Mouse (Mus musculus) adrenal gland (tissue): ENCODE data around the gene Lamb3.

Experiments
- intact Hi-C: fragments of 180-260 bp; cut with DNase I; formaldehyde crosslinking; loops from one replicate; pipeline ENCODE4 v1.15.1; 2025

Gene Lamb3

DNA sequence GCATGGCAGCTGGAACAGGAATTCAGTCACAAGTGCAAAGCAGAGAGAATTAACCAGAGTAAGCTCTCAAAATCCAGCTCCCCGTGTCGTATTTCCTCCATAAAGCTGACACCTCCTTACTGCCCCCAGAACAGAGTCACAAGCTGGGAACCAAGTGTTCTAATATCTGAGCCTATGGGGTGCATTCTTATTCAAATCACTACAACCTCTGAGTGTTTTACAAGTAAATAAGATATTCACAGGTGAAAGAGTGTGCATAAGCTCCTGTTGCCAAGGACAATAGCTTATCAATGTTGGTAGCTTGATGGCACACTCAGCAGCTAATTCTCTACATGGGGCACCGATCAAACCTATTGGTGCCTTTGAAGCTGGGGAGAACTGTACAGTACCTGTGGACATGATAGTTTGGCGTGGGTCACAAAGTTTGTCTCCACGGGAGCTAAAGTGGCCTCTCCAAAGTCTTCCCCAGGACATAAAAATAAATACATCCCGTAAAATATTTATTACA, 166.5 kb downstream of the Lamb3 start:
- intact Hi-C loops, result no loop called here

DNA sequence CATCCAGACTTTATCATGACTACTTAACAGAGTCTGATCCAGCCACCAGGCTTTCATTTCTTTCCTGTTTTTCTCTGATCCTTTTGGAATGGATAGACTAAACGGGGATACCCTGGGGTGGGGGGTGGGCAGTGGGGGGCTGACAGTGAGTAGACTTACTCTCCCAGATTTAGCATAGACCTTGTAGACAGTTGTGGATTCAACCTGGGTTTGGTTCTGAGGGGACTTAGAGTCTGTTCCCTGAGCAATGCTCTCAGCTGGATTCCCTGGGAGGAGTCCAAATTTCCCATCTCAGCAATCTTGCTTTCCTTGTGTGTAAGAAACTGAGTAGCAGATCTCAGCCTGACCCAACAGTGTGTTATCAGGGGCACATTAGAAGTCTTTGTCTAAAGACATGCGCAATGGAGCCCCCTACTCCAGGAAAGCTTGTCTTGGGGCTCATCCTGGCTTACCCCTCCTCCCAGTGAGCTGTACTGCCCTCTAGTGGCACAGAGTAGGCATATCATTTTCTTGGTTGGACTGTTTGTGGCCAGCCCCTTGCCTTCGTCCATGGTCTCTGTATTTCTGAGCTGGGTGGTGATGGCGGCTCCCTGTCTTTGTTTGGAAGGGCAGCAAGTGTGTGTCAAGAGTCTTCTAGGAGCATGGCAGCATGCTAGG, 169.1 kb downstream of the Lamb3 start:
- intact Hi-C loops, result loop anchor here (5.0 kb wide), 2 partner anchors 44 to 169 kb away; partner anchors contain the start of gene Lamb3

DNA sequence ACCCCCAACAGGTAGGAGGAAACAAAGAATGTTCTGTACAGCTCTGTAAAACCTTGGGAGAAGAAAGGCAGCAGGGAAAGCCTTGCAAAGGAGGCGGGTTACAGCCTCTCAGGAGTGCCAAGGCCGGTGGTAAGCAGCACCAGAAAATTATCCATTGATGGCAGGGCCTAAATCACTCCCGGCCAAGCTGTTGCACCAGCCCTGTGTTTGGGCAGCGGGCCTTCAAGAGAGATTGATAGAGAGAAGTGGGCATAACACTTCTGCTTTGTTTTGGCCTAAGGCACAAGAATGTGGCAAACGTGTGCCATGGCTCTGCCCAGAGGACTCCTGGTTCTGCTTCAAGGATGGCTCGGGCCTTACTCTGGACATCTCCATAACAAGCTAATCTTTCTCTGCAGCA, 172.1 kb downstream of the Lamb3 start:
- intact Hi-C loops, result loop anchor here (5.0 kb wide), 3 partner anchors 47 to 172 kb away; partner anchors contain the start of gene Lamb3

DNA sequence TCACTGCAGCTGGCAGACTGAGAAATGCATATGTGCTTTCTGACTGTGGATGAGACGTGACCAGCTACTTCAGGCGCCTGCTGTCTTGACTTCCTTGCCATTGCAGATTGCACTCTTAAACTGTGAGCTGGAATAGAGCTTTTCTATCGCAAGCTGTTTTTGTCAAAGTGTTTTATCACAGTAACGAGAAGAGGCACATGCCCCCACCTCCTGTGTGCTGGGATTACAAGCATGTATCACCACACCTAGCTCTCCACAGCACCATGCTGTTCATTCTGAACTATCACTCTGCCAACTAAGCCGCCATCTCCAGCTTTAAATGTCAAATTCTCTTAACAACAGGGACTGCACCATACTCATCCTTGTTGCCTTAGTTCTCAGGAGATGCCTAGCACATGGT, 173.4 kb downstream of the Lamb3 start:
- intact Hi-C loops, result loop anchor here (5.0 kb wide), 1 partner anchor 129 kb away; no protein-coding TSS in a partner anchor

DNA sequence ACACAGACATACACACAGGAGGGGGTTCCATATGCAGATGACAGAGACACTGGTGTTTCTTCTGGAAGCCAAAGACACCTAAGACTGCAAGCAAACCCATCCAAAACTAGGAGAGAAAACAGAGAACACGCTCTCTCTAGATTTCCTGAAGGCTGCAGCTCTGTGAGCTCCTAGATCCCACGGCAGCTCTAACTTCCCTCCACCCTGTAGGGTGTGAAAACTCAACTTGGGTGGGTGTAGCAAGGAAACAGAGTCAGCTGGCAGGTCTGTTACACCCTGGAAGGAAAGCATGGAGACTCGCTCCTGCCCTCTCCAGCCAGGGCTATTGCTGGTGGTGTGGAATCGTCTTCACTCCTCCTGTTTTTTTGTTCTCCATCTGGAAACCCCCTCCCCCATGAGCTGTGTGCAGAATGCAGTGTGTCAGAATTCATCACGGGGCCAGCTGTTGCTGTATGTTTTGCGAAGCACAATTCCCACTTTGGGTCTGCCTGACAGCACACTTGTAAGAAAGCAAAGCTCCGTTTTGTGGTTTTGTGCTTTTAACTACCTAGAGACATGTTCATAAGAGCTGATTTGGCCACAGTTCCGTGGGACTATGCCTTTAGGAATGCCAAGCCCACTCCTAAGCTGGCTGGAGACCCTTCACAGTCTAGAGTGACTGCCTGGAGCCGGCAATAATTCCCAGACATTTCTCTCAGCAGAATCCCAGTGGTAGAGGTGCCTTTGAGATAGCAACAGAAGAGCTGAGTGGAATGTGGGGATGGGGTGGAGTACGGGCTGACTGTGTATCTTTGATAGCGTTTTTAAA, 174.3 kb downstream of the Lamb3 start:
- intact Hi-C loops, result loop anchor here (5.0 kb wide), 1 partner anchor 130 kb away; no protein-coding TSS in a partner anchor

DNA sequence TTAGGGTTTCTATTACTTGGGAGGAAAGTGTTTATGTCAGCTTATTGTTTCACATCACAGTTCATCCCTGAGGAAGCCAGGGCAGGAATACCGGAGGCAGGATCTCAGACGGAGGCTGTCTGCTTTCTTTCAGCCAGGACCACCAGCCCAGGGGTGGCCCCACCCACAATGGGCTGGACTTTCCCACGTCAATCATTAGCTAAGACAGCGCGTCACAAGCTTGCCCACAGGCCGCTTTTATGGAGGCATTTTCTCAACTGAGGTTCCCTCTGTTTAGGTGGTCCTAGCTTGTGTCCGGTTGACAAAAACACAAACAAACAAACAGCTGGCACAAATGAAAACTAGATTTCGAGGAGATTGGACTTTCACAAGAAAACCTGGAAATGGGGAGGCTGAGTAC, 174.9 kb downstream of the Lamb3 start:
- intact Hi-C loops, result loop anchor here (5.0 kb wide), 1 partner anchor 130 kb away; no protein-coding TSS in a partner anchor

DNA sequence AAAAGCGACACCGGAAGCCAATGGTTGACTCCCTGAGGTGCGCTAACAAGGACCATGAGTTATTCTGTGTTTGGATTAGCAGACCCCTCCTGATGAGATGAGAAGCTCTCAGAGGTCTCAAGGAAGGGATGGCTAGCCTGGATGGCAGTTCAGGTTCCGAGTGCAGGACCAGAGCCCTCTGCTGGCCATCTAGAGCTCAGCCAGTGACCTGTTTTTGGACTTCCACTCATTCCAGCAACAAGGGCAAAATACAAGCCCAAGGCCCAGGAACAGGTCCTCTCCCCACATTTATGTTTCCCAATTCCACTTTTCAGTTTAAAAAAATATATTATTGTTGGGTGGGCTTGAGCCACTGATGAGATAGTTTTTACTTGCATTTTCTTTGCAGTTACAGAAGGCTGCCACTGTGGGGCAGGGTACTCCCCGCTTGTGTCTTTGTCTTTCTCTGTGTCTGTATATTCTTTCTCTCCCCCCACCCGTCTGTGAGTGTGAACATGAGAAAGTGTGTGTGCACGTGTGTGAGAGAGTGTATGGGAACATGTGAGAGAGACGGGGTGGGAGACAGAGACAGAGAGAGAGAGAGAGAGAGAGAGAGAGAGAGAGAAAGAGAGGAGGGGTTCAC, 175.5 kb downstream of the Lamb3 start:
- intact Hi-C loops, result loop anchor here (5.0 kb wide), 1 partner anchor 131 kb away; no protein-coding TSS in a partner anchor

DNA sequence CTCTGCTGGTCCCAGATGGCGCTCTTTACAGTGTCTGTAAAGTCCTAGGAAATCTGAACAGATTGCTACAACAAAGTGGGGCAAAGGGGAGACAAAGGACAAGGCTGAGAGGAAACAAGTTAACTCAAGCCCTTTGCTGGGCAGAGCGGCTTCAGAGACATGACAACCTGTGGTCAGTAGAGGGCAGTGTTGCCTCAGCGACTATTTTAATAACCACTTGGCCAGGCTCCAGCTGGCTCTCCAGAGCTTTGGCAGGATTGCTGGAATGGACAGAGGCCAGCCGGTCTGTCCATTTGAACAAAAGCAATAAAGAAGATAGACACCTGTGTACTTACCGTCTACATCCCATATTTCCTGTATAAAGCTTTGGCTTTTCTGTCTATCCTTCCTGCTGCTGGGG, 178.6 kb downstream of the Lamb3 start:
- intact Hi-C loops, result loop anchor here (2.0 to 5.0 kb wide), 3 partner anchors 61 to 316 kb away; no protein-coding TSS in a partner anchor

DNA sequence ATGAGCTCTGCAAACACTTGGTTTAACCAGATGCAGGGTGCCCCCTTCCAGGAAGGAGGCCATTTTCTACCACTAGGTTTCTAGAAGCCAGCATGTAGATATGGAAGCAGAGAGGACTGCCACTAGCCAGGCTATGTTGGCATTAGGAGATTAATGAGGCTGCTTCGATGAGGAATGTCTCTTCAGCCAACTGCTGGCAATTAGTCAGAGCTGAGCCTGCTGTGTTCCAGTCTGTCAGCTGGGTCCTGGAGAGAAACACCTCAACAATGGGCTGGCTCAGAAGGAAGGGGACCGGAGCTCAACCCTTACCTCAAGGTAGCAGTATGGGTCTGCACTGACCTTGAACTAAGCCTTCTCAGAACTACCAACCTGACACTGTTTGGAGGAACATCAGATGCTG, 179.7 kb downstream of the Lamb3 start:
- intact Hi-C loops, result loop anchor here (2.0 to 5.0 kb wide), 3 partner anchors 60 to 315 kb away; no protein-coding TSS in a partner anchor

DNA sequence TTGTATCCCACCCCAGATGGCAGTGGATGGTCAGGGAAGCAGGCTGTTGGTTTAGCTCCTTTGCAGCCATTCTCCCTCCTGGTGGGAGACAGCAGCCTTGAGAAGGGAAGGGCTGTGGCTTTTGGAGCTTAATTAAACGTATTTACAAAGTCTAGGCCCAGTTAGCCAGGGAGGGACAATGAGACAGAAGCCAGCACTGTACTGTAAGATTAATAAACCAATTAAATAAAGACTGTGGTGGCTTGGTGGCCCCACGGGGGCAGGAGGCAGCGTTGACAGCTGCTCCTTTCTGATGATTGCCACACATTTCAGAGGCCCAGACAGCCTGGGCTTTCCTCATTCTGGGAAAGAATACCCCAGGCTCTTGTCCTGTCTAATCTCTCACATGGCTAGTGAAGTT, 182.0 kb downstream of the Lamb3 start:
- intact Hi-C loops, result loop anchor here (5.0 kb wide), 2 partner anchors 58 to 313 kb away; no protein-coding TSS in a partner anchor

DNA sequence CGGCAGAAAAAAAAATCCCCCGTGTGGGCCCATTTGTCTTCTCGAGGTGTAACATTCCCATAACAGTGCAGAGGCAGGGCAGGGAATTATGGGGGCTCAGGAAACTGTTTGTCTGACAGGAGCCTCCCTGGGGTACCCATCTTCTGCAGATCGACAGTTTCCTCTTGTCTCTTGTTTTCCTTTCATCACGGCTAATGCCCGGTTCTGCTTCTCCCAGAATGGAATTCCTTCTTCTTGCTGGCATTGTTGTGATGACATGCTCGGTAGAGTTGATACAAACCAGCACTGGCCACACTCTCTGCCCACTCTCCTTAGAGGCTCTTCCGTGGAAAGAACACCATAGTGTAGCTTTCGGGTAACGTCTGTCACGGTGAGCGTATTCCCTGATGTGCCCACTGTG, 182.5 kb downstream of the Lamb3 start:
- intact Hi-C loops, result no loop called here

DNA sequence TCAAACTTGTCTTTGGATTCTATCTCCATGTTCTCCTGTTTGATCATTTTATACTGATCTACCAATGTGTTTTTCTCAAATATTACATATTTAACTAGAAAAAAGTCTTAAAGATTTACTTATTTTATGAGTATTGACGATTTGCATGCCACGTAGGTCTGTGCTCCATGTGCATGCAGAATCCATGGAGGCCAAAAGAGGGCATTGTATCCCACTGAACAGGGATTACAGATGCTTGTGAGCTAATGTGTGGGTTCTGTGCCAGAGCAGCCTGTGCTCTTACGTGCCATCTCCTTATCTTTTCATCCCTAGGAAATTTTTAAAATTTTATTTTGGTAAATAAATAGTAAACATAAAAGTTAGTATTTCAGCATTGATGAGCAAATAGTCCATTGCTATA, 184.8 kb downstream of the Lamb3 start:
- intact Hi-C loops, result no loop called here
